Mouse (Mus musculus): Measurements from ENCODE around the gene Nrxn1. TPM values are rescaled to one million over a fixed set of nuclear protein-coding genes. Genes with fewer than 3 reads are reported as not detected.

Gene Nrxn1
- polyA plus RNA-seq, 1 experiment from 2014 or later, result 1.9 TPM

- TF ChIP-seq EP300 (optimal IDR thresholded peaks at IDR 0.05), result no peak
- TF ChIP-seq CTCF (IDR thresholded peaks at IDR 0.05; ENCODE audit: low read depth), result no peak
Observed at GRCm38 (mm10) chr17:90788491-90789127, 304.3 kb downstream of the Nrxn1 start.

GRCm38 (mm10) chr17:90788040-90788439 lies 304.8 kb downstream of the Nrxn1 start:
- no peaks in the 10 kb centered on the region for H3K27me3 ChIP-seq (ENCODE audit: control insufficient read depth, insufficient read depth, low read length)
- DNase-seq (ENCODE audit: low spot score), result no peak
- H3K27ac ChIP-seq (replicated peaks), result no peak overlapping the region
- H3K4me1 ChIP-seq (replicated peaks; ENCODE audit: control insufficient read depth, insufficient read depth), result no peaks in the 10 kb centered on the region
- H3K36me3 ChIP-seq (ENCODE audit: control insufficient read depth, insufficient read depth, low read length), result no peaks in the 10 kb centered on the region
- H3K4me3 ChIP-seq (ENCODE audit: low read depth, low read length), result no peak overlapping the region
- no peak for TF ChIP-seq CTCF (IDR thresholded peaks at IDR 0.05; ENCODE audit: low read depth)
- TF ChIP-seq EP300 (optimal IDR thresholded peaks at IDR 0.05), result no peak
- H3K4me2 ChIP-seq (replicated peaks; ENCODE audit: low read depth), result no peak overlapping the region
- WGBS, result 57% methylated on average over 1 of the region's 1 CpGs
- no peak for ATAC-seq (ENCODE audit: low FRiP score, low TSS enrichment)
- no peak overlapping the region for H3K9ac ChIP-seq (ENCODE audit: low read length)
- no peaks in the 10 kb centered on the region for H3K9me3 ChIP-seq (ENCODE audit: control insufficient read depth, low read length)

More at GRCm38 (mm10) chr17:90788491-90789127, 304.3 kb downstream of the Nrxn1 start:
- H3K9me3 ChIP-seq (ENCODE audit: control insufficient read depth, low read length), result no peaks in the 10 kb centered on the region
- no peak overlapping the region for H3K9ac ChIP-seq (ENCODE audit: low read length)
- H3K27me3 ChIP-seq (ENCODE audit: control insufficient read depth, insufficient read depth, low read length), result no peaks in the 10 kb centered on the region
- ATAC-seq (ENCODE audit: low FRiP score, low TSS enrichment) (no peak), DNase-seq (ENCODE audit: low spot score) (no peak)
- no peak overlapping the region for H3K4me3 ChIP-seq (ENCODE audit: low read depth, low read length)
- H3K36me3 ChIP-seq (ENCODE audit: control insufficient read depth, insufficient read depth, low read length), result no peaks in the 10 kb centered on the region
- WGBS, result 76% methylated on average over 3 of the region's 3 CpGs
- no peaks in the 10 kb centered on the region for H3K4me1 ChIP-seq (replicated peaks; ENCODE audit: control insufficient read depth, insufficient read depth)
- H3K4me2 ChIP-seq (replicated peaks; ENCODE audit: low read depth), result no peak overlapping the region
- H3K27ac ChIP-seq (replicated peaks), result no peak overlapping the region

- Histone ChIP-seq H3K4me1 (replicated peaks; ENCODE audit: control insufficient read depth, insufficient read depth) (no peaks in the 10 kb centered on the region), H3K9ac (ENCODE audit: low read length) (no peak overlapping the region), H3K27me3 (ENCODE audit: control insufficient read depth, insufficient read depth, low read length) (no peaks in the 10 kb centered on the region), H3K27ac (replicated peaks) (no peak overlapping the region), H3K4me2 (replicated peaks; ENCODE audit: low read depth) (no peak overlapping the region), H3K36me3 (ENCODE audit: control insufficient read depth, insufficient read depth, low read length) (no peaks in the 10 kb centered on the region), H3K9me3 (ENCODE audit: control insufficient read depth, low read length) (no peaks in the 10 kb centered on the region), H3K4me3 (ENCODE audit: low read depth, low read length) (no peak overlapping the region)
- 80% methylated on average over 5 of the region's 5 CpGs for WGBS
- TF ChIP-seq EP300 (optimal IDR thresholded peaks at IDR 0.05) (no peak), CTCF (IDR thresholded peaks at IDR 0.05; ENCODE audit: low read depth) (no peak)
- no peak for DNase-seq (ENCODE audit: low spot score)
- ATAC-seq (ENCODE audit: low FRiP score, low TSS enrichment), result no peak
Observed at GRCm38 (mm10) chr17:90787121-90787788, 305.6 kb downstream of the Nrxn1 start.

- no peak for TF ChIP-seq CTCF (IDR thresholded peaks at IDR 0.05; ENCODE audit: low read depth)
- no peak for TF ChIP-seq EP300 (optimal IDR thresholded peaks at IDR 0.05)
- H3K36me3 ChIP-seq (ENCODE audit: control insufficient read depth, insufficient read depth, low read length), result no peaks in the 10 kb centered on the region
- H3K27ac ChIP-seq (replicated peaks), result no peak overlapping the region
- no peaks in the 10 kb centered on the region for H3K4me1 ChIP-seq (replicated peaks; ENCODE audit: control insufficient read depth, insufficient read depth)
- H3K4me2 ChIP-seq (replicated peaks; ENCODE audit: low read depth), result no peak overlapping the region
- H3K4me3 ChIP-seq (ENCODE audit: low read depth, low read length), result no peak overlapping the region
- WGBS, result 58% methylated on average over 1 of the region's 1 CpGs
- no peaks in the 10 kb centered on the region for H3K9me3 ChIP-seq (ENCODE audit: control insufficient read depth, low read length)
- H3K9ac ChIP-seq (ENCODE audit: low read length), result no peak overlapping the region
- no peak for DNase-seq (ENCODE audit: low spot score)
- no peaks in the 10 kb centered on the region for H3K27me3 ChIP-seq (ENCODE audit: control insufficient read depth, insufficient read depth, low read length)
- no peak for ATAC-seq (ENCODE audit: low FRiP score, low TSS enrichment)
Observed at GRCm38 (mm10) chr17:90780481-90780880, 312.4 kb downstream of the Nrxn1 start.

- DNase-seq (ENCODE audit: low spot score) (no peak), ATAC-seq (ENCODE audit: low FRiP score, low TSS enrichment) (no peak)
- Histone ChIP-seq H3K27me3 (ENCODE audit: control insufficient read depth, insufficient read depth, low read length) (no peaks in the 10 kb centered on the region), H3K9me3 (ENCODE audit: control insufficient read depth, low read length) (no peaks in the 10 kb centered on the region), H3K27ac (replicated peaks) (no peak overlapping the region), H3K9ac (ENCODE audit: low read length) (no peak overlapping the region), H3K4me2 (replicated peaks; ENCODE audit: low read depth) (no peak overlapping the region), H3K4me1 (replicated peaks; ENCODE audit: control insufficient read depth, insufficient read depth) (no peaks in the 10 kb centered on the region), H3K36me3 (ENCODE audit: control insufficient read depth, insufficient read depth, low read length) (no peaks in the 10 kb centered on the region), H3K4me3 (ENCODE audit: low read depth, low read length) (no peak overlapping the region)
- 58% methylated on average over 3 of the region's 3 CpGs for WGBS
- TF ChIP-seq EP300 (optimal IDR thresholded peaks at IDR 0.05) (no peak), CTCF (IDR thresholded peaks at IDR 0.05; ENCODE audit: low read depth) (no peak)
Observed at GRCm38 (mm10) chr17:90775397-90775796, 317.5 kb downstream of the Nrxn1 start.

- DNase-seq (ENCODE audit: low spot score), result no peak
- 68% methylated on average over 3 of the region's 3 CpGs for WGBS
- TF ChIP-seq CTCF (IDR thresholded peaks at IDR 0.05; ENCODE audit: low read depth), result peak; percentile 55
- no peak for TF ChIP-seq EP300 (optimal IDR thresholded peaks at IDR 0.05)
Observed at GRCm38 (mm10) chr17:90773233-90773632, 319.6 kb downstream of the Nrxn1 start.

More at GRCm38 (mm10) chr17:90773233-90773632, 319.6 kb downstream of the Nrxn1 start:
- Histone ChIP-seq H3K27me3 (ENCODE audit: control insufficient read depth, insufficient read depth, low read length) (no peaks in the 10 kb centered on the region), H3K4me2 (replicated peaks; ENCODE audit: low read depth) (no peak overlapping the region), H3K9ac (ENCODE audit: low read length) (no peak overlapping the region), H3K4me3 (ENCODE audit: low read depth, low read length) (no peak overlapping the region), H3K9me3 (ENCODE audit: control insufficient read depth, low read length) (no peaks in the 10 kb centered on the region), H3K27ac (replicated peaks) (no peak overlapping the region), H3K4me1 (replicated peaks; ENCODE audit: control insufficient read depth, insufficient read depth) (no peaks in the 10 kb centered on the region), H3K36me3 (ENCODE audit: control insufficient read depth, insufficient read depth, low read length) (no peaks in the 10 kb centered on the region)
- no peak for ATAC-seq (ENCODE audit: low FRiP score, low TSS enrichment)
